Mouse (Mus musculus) hindbrain, embryonic 16.5 days (tissue): ENCODE measurements at regions not wholly inside any gene's neighbourhood (a gene's known extent, or its start where the extent isn't known, plus 50 kb on each side); places are given as distances from the start of the nearest gene placed in this dataset.

ENCODE experiments used
- ATAC-seq: fragments of 200-750 bp; cut with Nextera tagmentation; 2 replicates; pipeline ENCODE4 v1.8.0; 2017; ENCODE audit warnings: moderate TSS enrichment, moderate library complexity
- H3K27ac ChIP-seq: fragments of 300-500 bp; sonication (generic); 2 replicates; pipeline ENCODE4 v1.5.1; 2014; ENCODE audit warnings: low read depth, mild to moderate bottlenecking, control low read depth, low read length, moderate library complexity
- H3K27me3 ChIP-seq: fragments of 300-500 bp; sonication (generic); replicated peaks from 2 replicates; pipeline ENCODE4 v1.6.1; 2014; ENCODE audit warnings: low read length; ENCODE audit not compliant: control insufficient read depth, insufficient read depth
- H3K36me3 ChIP-seq: fragments of 300-500 bp; sonication (generic); 2 replicates; pipeline ENCODE4 v1.6.1; 2014; ENCODE audit warnings: mild to moderate bottlenecking, low read length, moderate library complexity, mixed read lengths; ENCODE audit not compliant: control insufficient read depth, insufficient read depth
- H3K4me1 ChIP-seq: fragments of 300-500 bp; sonication (generic); 2 replicates; pipeline ENCODE4 v1.6.1; 2014; ENCODE audit warnings: low read depth, low read length; ENCODE audit not compliant: control insufficient read depth, insufficient read depth
- H3K4me2 ChIP-seq: fragments of 300-500 bp; sonication (generic); 2 replicates; pipeline ENCODE4 v1.6.1; 2014; ENCODE audit warnings: mild to moderate bottlenecking, low read length, control low read depth, moderate library complexity
- H3K4me3 ChIP-seq: fragments of 300-500 bp; sonication (generic); 2 replicates; pipeline ENCODE4 v1.5.1; 2014; ENCODE audit warnings: mild to moderate bottlenecking, low read length, control low read depth, moderate library complexity
- H3K9ac ChIP-seq: fragments of 300-500 bp; sonication (generic); 2 replicates; pipeline ENCODE4 v1.6.1; 2014; ENCODE audit warnings: low read depth, mild to moderate bottlenecking, control low read depth, low read length, moderate library complexity
- H3K9me3 ChIP-seq: fragments of 300-500 bp; sonication (generic); 2 replicates; pipeline ENCODE4 v1.6.1; 2014; ENCODE audit warnings: mild to moderate bottlenecking, low read length, moderate library complexity; ENCODE audit not compliant: control insufficient read depth
- WGBS: fragments of 180-500 bp; shearing (Covaris S2); extraction: QIAGEN DNeasy Blood & Tissue Kit; methylation state at CpG from one replicate; pipeline ENCODE4 v1.1.7; 2014; 5-methylcytosine and 5-hydroxymethylcytosine counted together

DNA sequence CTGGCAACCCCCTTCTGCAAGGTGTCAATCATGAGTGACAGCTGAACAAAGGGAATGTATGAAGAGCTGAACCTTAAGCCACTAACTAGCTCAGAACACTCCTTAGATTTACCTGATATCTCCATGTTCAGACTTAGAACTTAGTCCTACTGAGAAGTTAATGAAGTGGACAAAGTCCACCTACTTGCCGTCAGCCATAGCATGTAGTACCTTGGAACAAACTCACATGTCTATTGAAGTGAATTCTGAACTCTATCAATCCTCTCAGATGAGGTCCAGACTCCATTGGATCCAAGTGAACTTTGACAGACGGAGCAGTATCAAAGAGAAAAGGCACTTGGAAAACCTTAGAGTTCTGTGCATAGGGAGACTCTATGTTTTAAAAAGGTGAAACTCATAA lies 521.8 kb downstream of the Trib2 start:
- no peak for ATAC-seq
- H3K36me3 ChIP-seq: no peaks in the 10 kb centered on the region
- no peaks in the 10 kb centered on the region for H3K27me3 ChIP-seq
- H3K9me3 ChIP-seq: no peaks in the 10 kb centered on the region
- H3K4me2 ChIP-seq: no peak overlapping the region
- H3K4me1 ChIP-seq: no peaks in the 10 kb centered on the region
- H3K9ac ChIP-seq: no peak overlapping the region
- no peak overlapping the region for H3K27ac ChIP-seq
- no peak overlapping the region for H3K4me3 ChIP-seq
- WGBS: 92% methylated on average over 2 of the region's 2 CpGs

- Histone ChIP-seq H3K27me3 (no peaks in the 10 kb centered on the region), H3K9me3 (no peaks in the 10 kb centered on the region), H3K4me1 (no peaks in the 10 kb centered on the region), H3K36me3 (no peaks in the 10 kb centered on the region), H3K27ac (no peak overlapping the region), H3K4me2 (no peak overlapping the region), H3K9ac (no peak overlapping the region), H3K4me3 (no peak overlapping the region)
- no peak for ATAC-seq
- WGBS: 97% methylated on average over 1 of the region's 1 CpGs
These were observed 554.6 kb downstream of the Trib2 start for GRCm38 (mm10) chr12:15262165-15262564.

GRCm38 (mm10) chr12:15261604-15262003 lies 555.1 kb downstream of the Trib2 start:
- Histone ChIP-seq H3K36me3 (no peaks in the 10 kb centered on the region), H3K4me2 (no peak overlapping the region), H3K9ac (no peak overlapping the region), H3K4me3 (no peak overlapping the region), H3K4me1 (no peaks in the 10 kb centered on the region), H3K27ac (no peak overlapping the region), H3K9me3 (no peaks in the 10 kb centered on the region), H3K27me3 (no peaks in the 10 kb centered on the region)
- 92% methylated on average over 1 of the region's 1 CpGs for WGBS
- no peak for ATAC-seq

DNA sequence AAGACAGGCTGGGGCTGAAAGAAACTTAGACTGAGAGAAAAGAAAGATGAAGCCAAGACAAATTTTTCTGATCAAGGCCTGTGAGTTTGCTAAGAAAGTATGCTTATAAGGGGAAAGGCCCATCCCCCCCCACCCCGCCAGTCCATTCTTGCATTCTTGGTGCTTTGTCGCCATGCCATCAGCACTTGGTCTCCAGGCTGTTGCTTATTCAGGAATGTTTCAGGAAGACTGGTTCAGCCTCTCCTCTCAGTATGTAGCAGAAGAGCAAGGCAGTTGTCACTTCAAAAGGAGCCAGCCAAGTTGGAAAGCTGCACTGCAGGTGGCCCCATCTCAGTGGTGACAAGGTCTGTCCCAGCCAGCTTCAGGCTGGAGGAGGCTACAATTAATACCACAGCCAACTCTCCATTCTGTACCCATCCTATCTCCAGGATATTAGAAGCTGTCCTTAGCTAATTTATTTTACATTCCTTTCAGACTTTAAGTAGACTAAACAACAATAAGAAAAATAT lies 555.8 kb downstream of the Trib2 start:
- Histone ChIP-seq H3K4me1 (no peaks in the 10 kb centered on the region), H3K36me3 (no peaks in the 10 kb centered on the region), H3K9ac (no peak overlapping the region), H3K9me3 (no peaks in the 10 kb centered on the region), H3K27me3 (no peaks in the 10 kb centered on the region), H3K27ac (no peak overlapping the region), H3K4me2 (no peak overlapping the region), H3K4me3 (no peak overlapping the region)
- 43% methylated on average over 2 of the region's 2 CpGs for WGBS
- ATAC-seq: peak; percentile 56; the same call in 1 of the 2 replicates

DNA sequence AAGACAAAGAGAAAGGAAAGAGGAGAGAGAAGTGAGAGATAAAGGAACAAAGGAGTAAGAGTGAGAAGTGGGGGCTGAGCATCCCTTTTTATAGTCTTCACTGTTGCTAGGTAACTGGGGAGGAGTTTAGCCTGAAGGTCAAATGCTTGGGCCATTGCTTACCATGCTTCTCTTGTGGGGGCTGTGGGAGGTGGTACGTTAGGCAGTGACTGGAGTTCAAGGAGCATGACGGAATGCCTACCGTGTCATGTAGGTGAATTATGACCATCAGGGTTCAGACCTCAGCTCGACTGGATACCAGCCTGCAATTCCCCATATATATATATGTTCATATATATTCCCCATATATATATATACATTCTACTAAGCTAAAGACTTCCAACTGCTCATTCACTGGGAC lies 571.8 kb downstream of the Trib2 start:
- H3K36me3 ChIP-seq: no peaks in the 10 kb centered on the region
- no peak overlapping the region for H3K4me3 ChIP-seq
- H3K4me1 ChIP-seq: no peaks in the 10 kb centered on the region
- H3K27me3 ChIP-seq: no peaks in the 10 kb centered on the region
- no peak overlapping the region for H3K27ac ChIP-seq
- ATAC-seq: no peak
- no peaks in the 10 kb centered on the region for H3K9me3 ChIP-seq
- no peak overlapping the region for H3K9ac ChIP-seq
- 59% methylated on average over 4 of the region's 4 CpGs for WGBS
- H3K4me2 ChIP-seq: no peak overlapping the region

GRCm38 (mm10) chr12:15222497-15223170 lies 594.1 kb downstream of the Trib2 start:
- Histone ChIP-seq H3K27me3 (no peaks in the 10 kb centered on the region), H3K9me3 (no peaks in the 10 kb centered on the region), H3K36me3 (no peaks in the 10 kb centered on the region), H3K9ac (no peak overlapping the region), H3K4me2 (no peak overlapping the region), H3K4me1 (no peaks in the 10 kb centered on the region), H3K27ac (no peak overlapping the region), H3K4me3 (no peak overlapping the region)
- peak; percentile 72 for ATAC-seq
- 71% methylated on average over 5 of the region's 5 CpGs for whole genome bisulfite sequencing

GRCm38 (mm10) chr12:15218504-15218903 lies 598.2 kb downstream of the Trib2 start:
- H3K9me3 ChIP-seq: no peaks in the 10 kb centered on the region
- H3K4me2 ChIP-seq: peak overlapping the region; percentile 48
- H3K27ac ChIP-seq: no peak overlapping the region
- 21% methylated on average over 8 of the region's 8 CpGs for WGBS
- H3K4me1 ChIP-seq: no peaks in the 10 kb centered on the region
- peak overlapping the region; percentile 28 for H3K4me3 ChIP-seq
- no peaks in the 10 kb centered on the region for H3K27me3 ChIP-seq
- peak overlapping the region; percentile 51 for H3K9ac ChIP-seq
- ATAC-seq: peak; percentile 85
- H3K36me3 ChIP-seq: no peaks in the 10 kb centered on the region

GRCm38 (mm10) chr12:15216180-15216579 lies 600.5 kb downstream of the Trib2 start:
- no peak overlapping the region for H3K27ac ChIP-seq
- no peaks in the 10 kb centered on the region for H3K27me3 ChIP-seq
- H3K4me3 ChIP-seq: no peak overlapping the region
- 34% methylated on average over 3 of the region's 3 CpGs for WGBS
- no peaks in the 10 kb centered on the region for H3K9me3 ChIP-seq
- H3K4me1 ChIP-seq: no peaks in the 10 kb centered on the region
- peak; percentile 77; the same call in 1 of the 2 replicates for ATAC-seq
- H3K4me2 ChIP-seq: no peak overlapping the region
- no peaks in the 10 kb centered on the region for H3K36me3 ChIP-seq
- H3K9ac ChIP-seq: no peak overlapping the region

GRCm38 (mm10) chr12:15174411-15175041 lies 642.2 kb downstream of the Trib2 start:
- peak; percentile 72 for ATAC-seq
- H3K36me3 ChIP-seq: no peaks in the 10 kb centered on the region
- no peak overlapping the region for H3K9ac ChIP-seq

More at GRCm38 (mm10) chr12:15174411-15175041, 642.2 kb downstream of the Trib2 start:
- Histone ChIP-seq H3K27ac (no peak overlapping the region), H3K9me3 (no peaks in the 10 kb centered on the region), H3K4me1 (no peaks in the 10 kb centered on the region), H3K27me3 (no peaks in the 10 kb centered on the region), H3K4me2 (no peak overlapping the region), H3K4me3 (no peak overlapping the region)
- WGBS: 42% methylated on average over 6 of the region's 6 CpGs
